Mouse (Mus musculus) hindbrain, embryonic 13.5 days (tissue): ENCODE data around the gene Tldc2. TPM values are rescaled to one million over a fixed set of nuclear protein-coding genes. Genes with fewer than 3 reads are reported as not detected.

Experiments used
- ATAC-seq: fragments of 200-750 bp; cut with Nextera tagmentation; 2 replicates; pipeline ENCODE4 v1.8.0; 2017; ENCODE audit warnings: moderate TSS enrichment; ENCODE audit not compliant: low FRiP score
- H3K27ac ChIP-seq: fragments of 300-500 bp; sonication (generic); 2 replicates; pipeline ENCODE4 v1.5.1; 2015; ENCODE audit warnings: inconsistent platforms, mild to moderate bottlenecking, moderate library complexity
- H3K27me3 ChIP-seq: fragments of 300-500 bp; sonication (generic); 2 replicates; pipeline ENCODE4 v1.6.1; 2015; ENCODE audit warnings: mild to moderate bottlenecking, inconsistent platforms
- H3K36me3 ChIP-seq: fragments of 300-500 bp; sonication (generic); 2 replicates; pipeline ENCODE4 v1.6.1; 2015; ENCODE audit warnings: mild to moderate bottlenecking, inconsistent platforms
- H3K4me1 ChIP-seq: fragments of 300-500 bp; sonication (generic); replicated peaks from 2 replicates; pipeline ENCODE4 v1.6.1; 2015; ENCODE audit warnings: inconsistent platforms
- H3K4me2 ChIP-seq: fragments of 300-500 bp; sonication (generic); 2 replicates; pipeline ENCODE4 v1.6.1; 2015; ENCODE audit warnings: inconsistent platforms, mild to moderate bottlenecking, moderate library complexity
- H3K4me3 ChIP-seq: fragments of 300-500 bp; sonication (generic); 2 replicates; pipeline ENCODE4 v1.5.1; 2015; ENCODE audit warnings: mild to moderate bottlenecking, inconsistent platforms
- H3K9ac ChIP-seq: fragments of 300-500 bp; sonication (generic); 2 replicates; pipeline ENCODE4 v1.6.1; 2015; ENCODE audit warnings: mild to moderate bottlenecking, inconsistent platforms
- H3K9me3 ChIP-seq: fragments of 300-500 bp; sonication (generic); 2 replicates; pipeline ENCODE4 v1.6.1; 2016; ENCODE audit warnings: inconsistent platforms
- WGBS: fragments of 180-500 bp; shearing (Covaris S2); methylation state at CpG from one replicate; pipeline ENCODE4 v1.1.7; 2015; 5-methylcytosine and 5-hydroxymethylcytosine counted together
- polyA plus RNA-seq: library from polyadenylated mRNA; unstranded; fragments of >200 nt; fragmentation: Nextera tagmentation; extraction: Ambion mirVana; gene quantifications from 2 replicates; pipeline ENCODE4 v1.2.1, GENCODE M21; 2015

Gene Tldc2
- polyA plus RNA-seq = not detected in 2 replicates

DNA sequence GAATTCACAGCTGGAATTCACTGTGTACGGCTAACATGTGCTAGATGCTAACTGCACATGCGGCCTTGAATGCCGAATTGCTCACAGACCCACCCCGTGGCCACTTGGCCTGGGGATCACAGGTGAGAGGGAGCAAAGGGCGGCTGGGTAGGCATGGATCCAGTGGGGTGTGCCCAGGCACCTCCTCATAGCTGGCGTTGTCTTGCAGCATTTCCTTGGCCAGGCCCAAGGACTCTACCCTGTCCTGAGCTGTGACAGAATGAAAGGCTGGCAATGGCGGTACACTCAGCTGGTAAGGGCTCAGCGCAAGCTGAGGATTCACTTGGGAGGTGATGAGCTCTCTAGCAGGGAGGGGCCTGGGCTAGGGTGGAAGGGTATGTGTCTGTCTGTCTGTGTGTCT is at the start of gene Tldc2:
TSS of gene Tldc2 (plus strand) at position 260 of the 400 bp plus-strand sequence.
- 0 out of 2 replicates have a peak within 1 kb of the TSS, but pooled peaks have one; percentile 8 for H3K9ac ChIP-seq
- peaks cover 14% of the 10 kb centered on the region for H3K4me1 ChIP-seq
- H3K4me2 ChIP-seq = no peak within 1 kb of the TSS
- H3K36me3 ChIP-seq = no peaks in the 10 kb centered on the region
- no peaks in the 10 kb centered on the region for H3K9me3 ChIP-seq
- WGBS = 85% methylated on average over 8 of the region's 8 CpGs
- no peaks in the 10 kb centered on the region for H3K27me3 ChIP-seq
- no peak within 1 kb of the TSS for H3K27ac ChIP-seq
- no peak for ATAC-seq
- no peak within 1 kb of the TSS for H3K4me3 ChIP-seq

DNA sequence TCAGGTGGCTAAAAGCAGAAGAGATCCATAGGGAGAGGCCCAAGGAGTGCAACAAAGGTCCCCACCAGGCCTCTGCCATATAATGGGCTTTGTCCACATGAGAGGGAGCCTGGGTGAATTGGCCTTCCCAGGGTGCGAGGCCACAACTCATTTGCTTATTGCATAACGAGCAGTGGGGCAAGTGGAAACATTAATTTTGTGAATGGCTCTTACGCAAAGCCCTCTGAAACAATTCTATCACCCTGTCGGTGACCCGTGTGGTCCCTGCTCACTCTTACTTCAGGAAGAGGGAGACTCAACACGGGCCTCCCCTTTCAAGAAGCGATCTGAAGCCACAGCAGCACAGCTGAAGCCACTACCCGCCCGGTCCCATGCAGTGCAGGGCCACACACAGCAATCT is 49.6 kb upstream of the Tldc2 start:
- Histone ChIP-seq H3K4me1 (peaks cover 13% of the 10 kb centered on the region), H3K27ac (peak overlapping the region; percentile 9; the same call in 1 of the 2 replicates), H3K4me2 (no peak overlapping the region), H3K9ac (0 out of 2 replicates have a peak overlapping the region, but pooled peaks have one; percentile 13), H3K27me3 (no peaks in the 10 kb centered on the region), H3K4me3 (no peak overlapping the region), H3K36me3 (peaks cover 90% of the 10 kb centered on the region), H3K9me3 (no peaks in the 10 kb centered on the region)
- ATAC-seq = no peak
- WGBS = 78% methylated on average over 9 of the region's 9 CpGs

DNA sequence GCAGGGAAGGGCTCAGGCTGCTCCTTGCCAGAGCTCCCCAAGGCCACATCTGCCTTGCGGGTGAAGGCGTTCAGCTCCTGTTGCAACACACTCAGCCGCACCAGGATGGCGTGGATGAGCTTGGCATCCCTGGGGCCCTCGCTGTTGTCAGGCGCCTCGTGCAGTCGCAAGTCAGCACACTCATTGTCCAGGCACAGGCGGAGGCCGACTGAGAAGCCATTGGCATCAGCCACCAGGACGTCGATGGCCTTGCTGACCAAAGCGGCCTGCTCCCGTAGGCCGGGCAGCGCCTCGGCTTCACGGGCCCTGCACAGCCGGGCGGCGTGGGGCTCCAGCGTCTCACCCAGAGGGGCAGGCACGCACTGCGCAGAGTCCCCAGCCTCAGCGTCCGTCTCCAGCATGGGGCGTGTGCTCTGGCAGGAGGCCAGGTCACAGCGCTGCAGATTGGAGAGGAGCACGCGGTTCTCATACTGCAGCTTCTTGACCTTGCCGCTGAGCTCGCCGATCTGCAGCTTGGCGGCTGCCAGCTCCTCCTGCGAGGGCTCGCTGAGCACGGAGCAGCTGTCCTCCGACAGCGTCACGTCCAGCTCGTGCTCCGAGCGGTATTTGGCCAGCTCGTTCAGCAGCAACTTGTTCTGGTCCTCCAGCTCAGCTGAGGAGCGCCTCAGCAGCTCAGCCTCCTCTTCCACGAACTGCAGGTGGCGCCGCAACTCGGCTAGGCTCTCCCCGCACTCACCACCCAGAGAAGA is 46.8 kb upstream of the Tldc2 start:
- Histone ChIP-seq H3K9ac (no peak overlapping the region), H3K27me3 (no peaks in the 10 kb centered on the region), H3K4me2 (no peak overlapping the region), H3K9me3 (0 out of 2 replicates have a peak, but pooled peaks cover 6% of the 10 kb centered on the region), H3K27ac (peak overlapping the region; percentile 60), H3K4me1 (peaks cover 19% of the 10 kb centered on the region), H3K4me3 (no peak overlapping the region), H3K36me3 (peaks cover 80% of the 10 kb centered on the region)
- WGBS = 81% methylated on average over 50 of the region's 50 CpGs
- peak; percentile 53 for ATAC-seq

DNA sequence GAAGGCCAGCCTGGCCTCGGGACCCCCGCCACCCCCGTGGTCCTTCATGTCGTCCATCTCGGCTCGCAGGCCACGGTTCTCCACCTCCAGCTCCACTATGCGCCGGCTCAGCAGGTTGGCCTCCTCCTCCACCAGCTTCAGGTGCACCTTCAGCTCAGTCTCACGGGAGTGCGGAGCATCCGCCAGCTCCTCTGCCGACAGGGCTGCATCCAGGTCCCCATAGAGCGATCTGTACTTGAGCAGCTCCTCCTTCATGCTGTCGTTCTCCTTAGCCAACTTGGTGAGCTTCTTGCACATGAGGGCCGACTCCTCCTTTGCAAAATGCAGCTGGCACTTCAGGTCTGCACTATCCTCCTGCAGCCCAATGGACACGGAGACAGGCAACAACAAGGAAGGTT is 46.2 kb upstream of the Tldc2 start:
- Histone ChIP-seq H3K4me2 (no peak overlapping the region), H3K9ac (no peak overlapping the region), H3K4me3 (no peak overlapping the region), H3K36me3 (peaks cover 80% of the 10 kb centered on the region), H3K27ac (peak overlapping the region; percentile 60), H3K9me3 (0 out of 2 replicates have a peak, but pooled peaks cover 6% of the 10 kb centered on the region), H3K4me1 (peaks cover 19% of the 10 kb centered on the region), H3K27me3 (no peaks in the 10 kb centered on the region)
- 84% methylated on average over 17 of the region's 17 CpGs for WGBS
- ATAC-seq = no peak

DNA sequence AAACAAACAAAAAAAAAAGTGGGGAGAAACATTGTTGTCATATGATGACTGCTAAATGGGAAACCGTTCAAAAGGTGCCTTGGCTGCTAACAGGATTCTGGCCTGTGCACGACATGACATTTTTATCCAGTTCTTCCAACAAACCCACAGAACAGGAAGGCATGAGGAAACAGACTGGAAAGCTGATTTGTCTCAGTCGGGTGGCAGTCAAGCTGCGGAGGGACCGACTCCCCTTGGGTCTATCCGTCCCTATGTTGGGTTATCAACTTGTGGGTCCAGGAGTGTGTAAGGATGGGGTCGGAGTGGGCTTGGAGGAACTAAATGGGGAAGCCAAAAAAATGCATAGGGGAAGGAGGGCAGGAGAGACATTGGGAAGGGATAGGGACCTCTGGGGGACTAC is 45.4 kb upstream of the Tldc2 start:
- H3K4me2 ChIP-seq = no peak overlapping the region
- 92% methylated on average over 7 of the region's 7 CpGs for WGBS
- H3K9me3 ChIP-seq = 0 out of 2 replicates have a peak, but pooled peaks cover 6% of the 10 kb centered on the region
- no peak overlapping the region for H3K4me3 ChIP-seq
- H3K9ac ChIP-seq = no peak overlapping the region
- H3K4me1 ChIP-seq = peaks cover 19% of the 10 kb centered on the region
- H3K27ac ChIP-seq = no peak overlapping the region
- peaks cover 82% of the 10 kb centered on the region for H3K36me3 ChIP-seq
- no peaks in the 10 kb centered on the region for H3K27me3 ChIP-seq
- ATAC-seq = no peak

DNA sequence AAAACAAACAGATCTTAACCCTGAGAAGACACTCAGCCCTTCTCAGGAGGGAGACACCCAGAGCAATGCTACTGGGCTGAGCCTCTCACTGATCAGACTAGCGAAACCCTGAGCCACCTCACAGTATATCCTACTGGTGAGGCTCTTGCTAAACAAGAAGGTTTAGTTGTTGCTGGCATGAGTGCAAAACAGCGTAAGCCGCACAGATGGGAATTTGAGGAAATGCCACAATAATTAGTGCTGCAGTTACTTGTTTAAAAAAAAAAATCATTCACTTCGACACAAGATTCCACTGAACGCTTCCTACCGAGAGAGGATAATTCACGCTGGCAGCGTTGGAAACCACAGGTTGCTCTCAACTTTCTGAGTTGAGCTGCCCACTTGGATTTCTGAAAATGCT is 43.3 kb upstream of the Tldc2 start:
- Histone ChIP-seq H3K27ac (no peak overlapping the region), H3K4me3 (no peak overlapping the region), H3K4me1 (peaks cover 32% of the 10 kb centered on the region), H3K4me2 (no peak overlapping the region), H3K9me3 (0 out of 2 replicates have a peak, but pooled peaks cover 6% of the 10 kb centered on the region), H3K27me3 (no peaks in the 10 kb centered on the region), H3K9ac (no peak overlapping the region), H3K36me3 (peaks cover 70% of the 10 kb centered on the region)
- ATAC-seq = no peak
- whole genome bisulfite sequencing = 88% methylated on average over 8 of the region's 8 CpGs

DNA sequence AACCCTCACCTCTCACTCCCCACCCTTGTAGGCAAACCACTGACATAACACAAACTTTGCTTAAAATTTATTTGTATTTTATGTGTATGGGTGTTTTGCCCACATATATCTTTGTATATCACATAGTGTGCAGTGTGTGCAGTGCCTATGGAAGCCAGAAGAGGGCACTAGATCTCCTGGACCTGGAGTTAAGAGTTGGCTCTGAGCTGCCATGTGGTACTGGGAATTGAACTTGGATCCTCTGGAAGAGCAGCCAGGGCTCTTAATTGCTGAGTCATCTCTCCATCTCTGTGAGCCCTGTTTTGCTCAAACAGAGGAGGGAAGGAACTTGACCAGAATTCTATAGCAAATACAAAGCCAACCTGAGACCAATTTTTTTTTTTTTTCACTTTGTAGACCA is 42.9 kb upstream of the Tldc2 start:
- H3K9me3 ChIP-seq = 0 out of 2 replicates have a peak, but pooled peaks cover 6% of the 10 kb centered on the region
- no peak overlapping the region for H3K4me2 ChIP-seq
- ATAC-seq = no peak
- H3K36me3 ChIP-seq = peaks cover 65% of the 10 kb centered on the region
- H3K27ac ChIP-seq = no peak overlapping the region
- no peak overlapping the region for H3K9ac ChIP-seq
- peaks cover 36% of the 10 kb centered on the region for H3K4me1 ChIP-seq
- H3K4me3 ChIP-seq = no peak overlapping the region
- no peaks in the 10 kb centered on the region for H3K27me3 ChIP-seq

DNA sequence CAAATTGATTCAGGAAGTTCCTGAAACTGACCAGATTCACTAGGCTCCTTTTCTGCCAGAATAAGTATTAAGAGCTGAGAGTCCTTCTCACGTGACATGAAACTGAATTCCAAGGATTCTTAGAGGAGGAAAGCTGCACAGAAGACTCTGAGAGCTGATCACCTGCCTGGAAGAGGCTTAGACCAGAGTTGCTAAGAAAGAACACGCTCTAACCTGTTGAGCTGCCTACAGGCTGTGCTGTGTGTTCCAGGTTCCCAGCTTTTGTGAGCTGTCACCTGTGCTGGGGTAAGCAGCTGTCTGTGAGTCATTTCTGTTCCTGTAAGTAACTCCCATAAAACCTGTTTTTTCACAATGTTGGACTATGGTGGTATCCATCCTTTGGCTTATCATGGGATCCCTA is 40.9 kb upstream of the Tldc2 start:
- no peak overlapping the region for H3K27ac ChIP-seq
- H3K9ac ChIP-seq = no peak overlapping the region
- peaks cover 44% of the 10 kb centered on the region for H3K4me1 ChIP-seq
- ATAC-seq = no peak
- 99% methylated on average over 2 of the region's 2 CpGs for WGBS
- H3K4me2 ChIP-seq = no peak overlapping the region
- no peak overlapping the region for H3K4me3 ChIP-seq
- no peaks in the 10 kb centered on the region for H3K27me3 ChIP-seq
- H3K36me3 ChIP-seq = peaks cover 49% of the 10 kb centered on the region
- 0 out of 2 replicates have a peak, but pooled peaks cover 6% of the 10 kb centered on the region for H3K9me3 ChIP-seq

DNA sequence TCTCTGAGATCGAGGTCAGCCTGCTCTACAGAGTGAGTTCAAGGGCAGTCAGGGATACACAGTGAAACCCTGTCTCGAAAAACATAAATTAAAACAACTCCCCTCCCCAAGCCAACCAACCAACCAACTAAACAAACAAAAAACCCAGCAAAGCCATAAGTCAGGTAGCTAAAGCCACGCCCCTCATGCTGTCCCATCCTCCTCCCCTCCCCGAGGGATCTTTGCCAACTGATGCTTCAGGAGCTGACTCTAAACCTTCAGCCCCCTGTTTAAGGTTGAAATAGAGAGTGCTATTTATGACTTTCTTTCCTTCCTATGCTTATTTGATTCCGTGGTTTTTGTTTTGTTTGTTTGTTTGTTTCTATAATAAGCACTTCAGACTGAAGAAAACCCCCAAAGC is 39.9 kb upstream of the Tldc2 start:
- Histone ChIP-seq H3K4me3 (no peak overlapping the region), H3K9me3 (0 out of 2 replicates have a peak, but pooled peaks cover 6% of the 10 kb centered on the region), H3K27me3 (no peaks in the 10 kb centered on the region), H3K9ac (no peak overlapping the region), H3K4me1 (peaks cover 51% of the 10 kb centered on the region), H3K27ac (peak overlapping the region; percentile 91; the same call in 1 of the 2 replicates), H3K4me2 (no peak overlapping the region), H3K36me3 (peaks cover 43% of the 10 kb centered on the region)
- 94% methylated on average over 5 of the region's 5 CpGs for WGBS
- ATAC-seq = no peak

DNA sequence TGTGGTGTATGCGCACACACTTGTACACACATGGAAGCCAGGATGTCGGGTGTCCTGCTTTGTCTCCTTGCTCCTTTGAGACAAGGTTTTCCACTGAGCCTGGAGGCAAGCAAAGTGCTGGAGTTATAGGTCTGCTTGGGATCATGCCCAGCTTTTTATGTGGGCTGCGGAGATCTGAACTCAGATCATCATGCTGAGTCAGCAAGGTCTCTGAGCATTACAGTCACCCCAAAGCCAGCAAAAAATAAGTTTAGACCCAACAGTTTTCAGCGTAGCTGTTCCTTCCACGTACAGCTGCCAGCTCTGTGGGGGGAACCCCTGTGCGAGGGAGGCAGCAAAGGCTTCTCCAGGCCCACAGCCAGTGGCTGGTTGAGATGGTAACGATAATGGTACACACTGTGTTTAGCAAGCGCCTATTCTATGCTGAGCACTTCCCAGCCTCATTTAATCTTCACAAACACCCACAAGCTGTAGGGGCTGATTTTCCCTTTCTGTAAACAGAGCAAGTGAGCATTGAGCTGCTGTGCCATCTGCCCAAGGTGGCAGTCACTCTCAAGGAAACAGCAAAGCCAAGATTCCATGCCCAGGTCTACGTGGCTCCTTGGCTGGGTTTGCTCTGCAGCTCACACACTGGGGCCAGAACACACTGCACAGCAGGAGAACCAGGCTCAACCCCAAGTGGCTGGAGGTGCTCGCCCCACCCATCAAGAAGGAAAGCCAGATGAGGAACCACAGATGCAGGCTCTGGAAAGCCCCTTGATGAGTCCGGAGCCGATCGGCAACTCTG is 38.3 kb upstream of the Tldc2 start:
- peaks cover 59% of the 10 kb centered on the region for H3K36me3 ChIP-seq
- no peak for ATAC-seq
- 0 out of 2 replicates have a peak, but pooled peaks cover 6% of the 10 kb centered on the region for H3K9me3 ChIP-seq
- peak overlapping the region; percentile 20; the same call in 1 of the 2 replicates for H3K4me2 ChIP-seq
- peaks cover 53% of the 10 kb centered on the region for H3K4me1 ChIP-seq
- H3K27me3 ChIP-seq = no peaks in the 10 kb centered on the region
- H3K27ac ChIP-seq = peak overlapping the region; percentile 91
- H3K9ac ChIP-seq = peak overlapping the region; percentile 56
- no peak overlapping the region for H3K4me3 ChIP-seq
- 72% methylated on average over 13 of the region's 13 CpGs for WGBS

DNA sequence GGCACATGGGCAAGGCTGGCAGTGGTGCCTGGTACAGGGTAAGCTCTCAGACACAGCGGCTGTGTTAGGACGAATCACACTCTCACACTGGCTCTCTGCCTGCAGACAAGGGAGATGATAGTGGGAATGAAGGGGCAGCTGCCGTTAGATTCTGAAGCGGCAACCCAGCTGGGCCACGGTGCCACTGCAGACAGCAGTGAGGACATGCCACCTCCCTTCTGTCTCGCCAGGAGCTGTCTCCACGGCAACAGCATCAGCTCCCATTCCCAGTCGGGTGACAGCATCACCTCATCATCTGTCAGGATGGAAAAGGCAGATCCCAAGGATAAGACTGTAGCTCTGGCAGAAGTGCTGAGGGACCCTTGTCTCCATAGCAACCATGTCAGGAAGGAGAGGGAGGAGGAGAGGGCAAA is 37.0 kb upstream of the Tldc2 start:
- peak; percentile 91 for ATAC-seq
- H3K27me3 ChIP-seq = no peaks in the 10 kb centered on the region
- peak overlapping the region; percentile 40 for H3K9ac ChIP-seq
- H3K36me3 ChIP-seq = peaks cover 61% of the 10 kb centered on the region
- H3K27ac ChIP-seq = peak overlapping the region; percentile 91
- H3K9me3 ChIP-seq = no peaks in the 10 kb centered on the region
- H3K4me1 ChIP-seq = peaks cover 56% of the 10 kb centered on the region
- WGBS = 20% methylated on average over 8 of the region's 8 CpGs
- H3K4me3 ChIP-seq = peak overlapping the region; percentile 6; the same call in 1 of the 2 replicates
- H3K4me2 ChIP-seq = peak overlapping the region; percentile 39

DNA sequence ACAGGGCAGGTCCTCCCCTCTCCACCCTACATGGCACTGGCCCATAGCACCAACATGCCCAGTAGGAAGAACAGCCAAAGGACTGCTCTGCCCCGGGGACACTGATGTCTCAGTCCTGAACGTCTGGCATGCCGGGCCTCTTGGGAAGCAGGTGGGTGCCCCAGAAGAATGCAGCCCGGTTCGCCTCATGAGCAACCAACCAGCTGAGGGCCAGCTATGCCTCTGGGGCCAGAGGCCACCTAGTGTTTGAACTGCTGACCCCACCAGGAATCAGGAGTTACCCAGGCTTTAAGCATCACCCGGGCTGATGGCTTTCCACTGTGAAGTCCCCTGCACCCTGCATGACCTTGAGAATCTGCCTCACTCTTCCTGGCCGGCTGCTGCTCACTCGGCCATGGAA is 34.4 kb upstream of the Tldc2 start:
- peak overlapping the region; percentile 46; the same call in 1 of the 2 replicates for H3K27ac ChIP-seq
- no peak overlapping the region for H3K4me2 ChIP-seq
- WGBS = 75% methylated on average over 8 of the region's 8 CpGs
- no peak overlapping the region for H3K9ac ChIP-seq
- H3K4me3 ChIP-seq = no peak overlapping the region
- H3K4me1 ChIP-seq = peaks cover 62% of the 10 kb centered on the region
- no peaks in the 10 kb centered on the region for H3K9me3 ChIP-seq
- H3K36me3 ChIP-seq = peaks cover 58% of the 10 kb centered on the region
- H3K27me3 ChIP-seq = no peaks in the 10 kb centered on the region
- no peak for ATAC-seq
